Mouse (Mus musculus) kidney, adult 2 months (tissue): ENCODE data around the gene Fbln1.

Source experiments
- CTCF ChIP-seq: fragments of 200-500 bp; conservative IDR thresholded peaks from 2 replicates; pipeline ENCODE4 v1.5.1; 2011; ENCODE audit warnings: low read depth, mild to moderate bottlenecking, control low read depth, low read length, moderate library complexity, mixed read lengths; ENCODE audit not compliant: insufficient read depth, insufficient read length
- POLR2A ChIP-seq: fragments of 200-500 bp; IDR thresholded peaks from one replicate; pipeline ENCODE4 v1.6.1; 2011; ENCODE audit warnings: low read depth, low read length, control low read depth

GRCm38 (mm10) chr15:85188167-85188778 lies 17.5 kb upstream of the Fbln1 start:
- no peak for TF ChIP-seq POLR2A
- no peak for TF ChIP-seq CTCF
